Comparison of ENCODE assay signal across 8 mouse cellular contexts in genomic region chr1:193382435-193382834, GRCm38 (mm10). TPM values are rescaled to one million over a fixed set of nuclear protein-coding genes. Genes with fewer than 3 reads are reported as not detected.
DNase-seq lines count a peak whose midpoint lies in the region; ATAC-seq and TF ChIP-seq lines count a peak whose summit lies in the region.

No protein-coding gene starts in this region.

- WGBS in heart, embryonic 11.5 days (ENCODE audit: insufficient replicate concordance) = under 1% methylated on average over 8 of the region's 8 CpGs
- WGBS in kidney, embryonic 14.5 days = 2% methylated on average over 8 of the region's 8 CpGs

- peak overlapping the region; percentile 73 for H3K27ac ChIP-seq in heart, embryonic 11.5 days (ENCODE audit: low read depth, low read length)
- H3K27ac ChIP-seq in embryonic fibroblast, embryonic 13.5 days (ENCODE audit: insufficient read depth, low read length) = no peak overlapping the region
- H3K27ac ChIP-seq in kidney, embryonic 14.5 days (ENCODE audit: low read depth, low read length) = no peak overlapping the region

- H3K27me3 ChIP-seq in heart, embryonic 11.5 days (ENCODE audit: control insufficient read depth, insufficient read depth, low read length) = no peaks in the 10 kb centered on the region
- H3K27me3 ChIP-seq in kidney, embryonic 14.5 days (ENCODE audit: control insufficient read depth, insufficient read depth, low read length) = no peaks in the 10 kb centered on the region

- peak; percentile 87 for ATAC-seq in heart, embryonic 11.5 days (replicated peaks; ENCODE audit: insufficient number of reproducible peaks, low FRiP score, low TSS enrichment)
- peak; percentile 76 for ATAC-seq in kidney, embryonic 14.5 days (ENCODE audit: low FRiP score, low TSS enrichment)
- peak; percentile 53 for ATAC-seq in megakaryocyte progenitor cell, adult 5-6 weeks (replicated peaks; ENCODE audit: poor library complexity)

- H3K4me1 ChIP-seq in heart, embryonic 11.5 days (ENCODE audit: control insufficient read depth, insufficient read depth, low read length) = peaks cover 18% of the 10 kb centered on the region
- H3K4me1 ChIP-seq in embryonic fibroblast, embryonic 13.5 days (ENCODE audit: control insufficient read depth, insufficient read depth, low read length) = peaks cover 2% of the 10 kb centered on the region; the same call in 1 of the 2 replicates
- peaks cover 4% of the 10 kb centered on the region for H3K4me1 ChIP-seq in kidney, embryonic 14.5 days (ENCODE audit: control insufficient read depth, insufficient read depth, low read length)

- DNase-seq in heart, adult 18-20 months = no peak
- DNase-seq in thymus, postnatal 14 days = peak; percentile 52
- DNase-seq in adrenal gland, postnatal 36 days = no peak
- DNase-seq in urinary bladder, postnatal 36 days (ENCODE audit: low spot score in 2 of 2) = no peak

- peak overlapping the region; percentile 39 for H3K4me3 ChIP-seq in heart, embryonic 11.5 days (ENCODE audit: low read depth, low read length)
- peak overlapping the region; percentile 2 for H3K4me3 ChIP-seq in embryonic fibroblast, embryonic 13.5 days (ENCODE audit: insufficient read depth, low read length)
- peak overlapping the region; percentile 30 for H3K4me3 ChIP-seq in kidney, embryonic 14.5 days (ENCODE audit: low read length)

- H3K9me3 ChIP-seq in heart, embryonic 11.5 days (replicated peaks; ENCODE audit: control insufficient read depth, low read length) = no peaks in the 10 kb centered on the region
- H3K9me3 ChIP-seq in kidney, embryonic 14.5 days (ENCODE audit: control insufficient read depth, low read length) = no peaks in the 10 kb centered on the region

- H3K4me2 ChIP-seq in heart, embryonic 11.5 days = peak overlapping the region; percentile 77
- peak overlapping the region; percentile 54 for H3K4me2 ChIP-seq in kidney, embryonic 14.5 days (replicated peaks; ENCODE audit: low read depth, low read length)

- no peaks in the 10 kb centered on the region for H3K36me3 ChIP-seq in heart, embryonic 11.5 days (ENCODE audit: control insufficient read depth, insufficient read depth, low read length)
- no peaks in the 10 kb centered on the region for H3K36me3 ChIP-seq in kidney, embryonic 14.5 days (ENCODE audit: control insufficient read depth, insufficient read depth, low read length)

- no peak for TF ChIP-seq CTCF in embryonic fibroblast, embryonic 13.5 days (IDR thresholded peaks at IDR 0.05; ENCODE audit: borderline replicate concordance, insufficient read depth, low read length)

- no peak for TF ChIP-seq POLR2A in embryonic fibroblast, embryonic 13.5 days (IDR thresholded peaks at IDR 0.05; ENCODE audit: low read depth, low read length)

- H3K9ac ChIP-seq in heart, embryonic 11.5 days (ENCODE audit: low read depth, low read length) = peak overlapping the region; percentile 68
- H3K9ac ChIP-seq in kidney, embryonic 14.5 days (ENCODE audit: low read depth, low read length) = no peak overlapping the region

RNA-seq across cellular contexts. Expression of gene Camk1g, which starts 12.3 kb away (rescaled TPM):
- polyA plus RNA-seq in heart, embryonic 11.5 days (2014; fragmentation: Nextera tagmentation; extraction: Ambion mirVana) = 7.2 and 8.1 TPM in 2 replicates
- total RNA-seq in heart, adult 18-20 months (2021) = under 1 TPM; 0.15 to 0.22 TPM
- not detected in 2 replicates for polyA plus RNA-seq in embryonic fibroblast, embryonic 13.5 days (2011; ENCODE audit: insufficient read length, low read depth, missing spikeins)
- polyA plus RNA-seq in kidney, embryonic 14.5 days (2014; fragmentation: Nextera tagmentation; extraction: Ambion mirVana) = 10.2 and 13.4 TPM in 2 replicates
- not detected in 2 replicates for total RNA-seq in megakaryocyte progenitor cell, adult 5-6 weeks (2015)
- not detected in 2 replicates for total RNA-seq in megakaryocyte progenitor cell, adult 5-6 weeks (2017)
- under 1 TPM; 0.26 TPM for total RNA-seq in adrenal gland, postnatal 36 days (2021)
